Mouse (Mus musculus): ENCODE measurements at regions not wholly inside any gene's neighbourhood (a gene's known extent, or its start where the extent isn't known, plus 50 kb on each side); places are given as distances from the start of the nearest gene placed in this dataset.

DNA sequence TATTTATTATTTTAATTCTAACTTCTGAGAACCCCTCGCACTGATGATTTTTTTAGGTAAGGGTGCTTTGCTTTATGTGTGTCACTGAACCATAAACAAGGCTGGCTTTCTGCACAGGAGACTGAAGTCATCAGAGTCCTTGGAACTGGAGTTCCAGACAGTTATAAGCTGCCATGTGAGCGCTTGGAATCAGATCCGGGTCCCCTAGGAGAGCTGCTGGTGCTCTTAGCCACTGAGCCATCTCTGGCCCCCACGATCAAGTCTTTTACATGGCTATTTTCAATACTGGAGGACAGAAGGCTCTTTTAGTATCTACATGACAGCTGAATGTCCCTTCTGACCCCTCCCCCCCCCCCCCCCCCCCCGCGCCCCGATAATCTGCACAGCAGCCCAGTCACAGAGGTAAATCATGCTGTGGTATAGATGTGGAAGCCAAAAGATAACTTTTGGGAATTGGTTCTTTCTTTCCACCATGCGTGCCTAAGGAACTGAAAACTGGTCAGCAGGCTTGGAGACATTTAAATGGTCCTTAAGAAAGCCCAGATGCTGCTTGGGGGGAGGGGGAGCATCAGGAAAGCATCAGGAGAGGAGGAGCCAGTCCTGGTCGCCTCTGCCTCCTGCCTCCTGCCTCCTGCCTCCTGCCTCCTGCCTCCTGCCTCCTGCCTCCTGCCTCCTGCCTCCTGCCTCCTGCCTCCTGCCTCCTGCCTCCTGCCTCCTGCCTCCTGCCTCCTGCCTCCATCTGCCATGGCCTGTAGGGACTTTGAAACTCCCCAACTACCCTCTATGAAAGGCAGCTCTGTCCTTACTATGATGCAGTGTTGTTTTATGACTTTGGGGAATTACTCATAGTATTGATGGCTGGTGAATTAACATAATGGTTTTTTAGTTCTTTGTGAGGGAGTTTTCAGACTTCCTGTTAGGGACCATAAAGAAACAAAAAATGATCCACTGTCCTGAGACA is 120.5 kb downstream of the Sptssa start:
- TF ChIP-seq CTCF (IDR thresholded peaks at IDR 0.05; ENCODE audit: extremely low read depth, insufficient read length, insufficient replicate concordance, low read depth, low read length) (no peak), POLR2A (IDR thresholded peaks at IDR 0.05; ENCODE audit: low read depth, low read length) (no peak)
- Histone ChIP-seq H3K27ac (ENCODE audit: insufficient read depth, low read depth, low read length) (no peak overlapping the region), H3K4me1 (ENCODE audit: control insufficient read depth, insufficient read depth, insufficient read length, low read length) (peaks cover 7% of the 10 kb centered on the region; the same call in 1 of the 2 replicates), H3K27me3 (ENCODE audit: control insufficient read depth, insufficient read depth, low read length) (no peaks in the 10 kb centered on the region), H3K36me3 (ENCODE audit: control insufficient read depth, insufficient read depth, low read length) (no peaks in the 10 kb centered on the region), H3K4me3 (ENCODE audit: low read depth, low read length) (no peak overlapping the region)
- WGBS = 48% methylated on average over 9 of the region's 9 CpGs

DNA sequence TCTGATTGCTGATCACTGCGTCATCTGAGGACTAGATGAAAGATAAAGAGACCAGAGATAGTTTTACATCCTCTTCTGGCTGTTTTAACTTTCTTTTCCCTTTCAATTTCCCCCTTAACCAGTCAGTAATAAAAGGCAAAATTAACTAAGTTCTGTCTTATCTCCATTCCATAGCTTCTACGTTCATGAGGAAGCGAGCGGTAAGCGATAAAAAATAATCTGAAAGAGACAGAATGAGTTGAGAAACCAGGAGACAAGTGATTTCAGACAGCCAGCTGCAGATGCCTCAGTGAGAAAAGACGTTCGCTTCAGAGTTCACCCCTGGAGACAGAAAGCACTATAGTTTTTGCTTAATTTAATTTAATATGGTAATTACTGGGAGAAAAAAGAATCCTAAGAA is 121.5 kb downstream of the Sptssa start:
- 30% methylated on average over 7 of the region's 7 CpGs for WGBS
- Histone ChIP-seq H3K4me3 (ENCODE audit: low read depth, low read length) (no peak overlapping the region), H3K27me3 (ENCODE audit: control insufficient read depth, insufficient read depth, low read length) (no peaks in the 10 kb centered on the region), H3K36me3 (ENCODE audit: control insufficient read depth, insufficient read depth, low read length) (no peaks in the 10 kb centered on the region), H3K4me1 (ENCODE audit: control insufficient read depth, insufficient read depth, insufficient read length, low read length) (peaks cover 7% of the 10 kb centered on the region; the same call in 1 of the 2 replicates), H3K27ac (ENCODE audit: insufficient read depth, low read depth, low read length) (no peak overlapping the region)
- no peak for TF ChIP-seq POLR2A (IDR thresholded peaks at IDR 0.05; ENCODE audit: low read depth, low read length)
- no peak for TF ChIP-seq CTCF (IDR thresholded peaks at IDR 0.05; ENCODE audit: extremely low read depth, insufficient read length, insufficient replicate concordance, low read depth, low read length)

DNA sequence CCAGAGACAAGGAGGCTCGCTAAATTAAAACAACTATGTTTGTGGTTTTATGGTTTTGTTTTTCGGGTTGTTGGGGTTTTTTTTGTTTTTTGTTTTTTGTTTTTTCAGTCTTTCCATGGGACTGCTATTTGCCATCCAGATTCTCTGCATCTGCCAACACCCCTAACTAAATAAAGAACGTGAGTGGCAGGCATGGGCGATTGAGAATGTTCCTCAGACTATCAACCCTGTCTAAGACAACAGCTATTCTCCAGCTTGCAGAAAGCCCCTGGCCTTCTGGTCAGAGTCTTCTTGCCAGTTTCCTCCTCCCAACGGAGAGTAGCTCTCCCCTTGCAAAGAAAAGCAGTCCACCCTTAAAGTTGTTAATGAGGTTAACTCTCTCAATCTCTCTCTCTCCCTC is 123.2 kb downstream of the Sptssa start:
- Histone ChIP-seq H3K4me3 (ENCODE audit: low read depth, low read length) (no peak overlapping the region), H3K36me3 (ENCODE audit: control insufficient read depth, insufficient read depth, low read length) (no peaks in the 10 kb centered on the region), H3K27me3 (ENCODE audit: control insufficient read depth, insufficient read depth, low read length) (no peaks in the 10 kb centered on the region), H3K27ac (ENCODE audit: insufficient read depth, low read depth, low read length) (no peak overlapping the region), H3K4me1 (ENCODE audit: control insufficient read depth, insufficient read depth, insufficient read length, low read length) (peaks cover 6% of the 10 kb centered on the region; the same call in 1 of the 2 replicates)
- 86% methylated on average over 5 of the region's 5 CpGs for WGBS
- TF ChIP-seq CTCF (IDR thresholded peaks at IDR 0.05; ENCODE audit: extremely low read depth, insufficient read length, insufficient replicate concordance, low read depth, low read length) (no peak), POLR2A (IDR thresholded peaks at IDR 0.05; ENCODE audit: low read depth, low read length) (no peak)

DNA sequence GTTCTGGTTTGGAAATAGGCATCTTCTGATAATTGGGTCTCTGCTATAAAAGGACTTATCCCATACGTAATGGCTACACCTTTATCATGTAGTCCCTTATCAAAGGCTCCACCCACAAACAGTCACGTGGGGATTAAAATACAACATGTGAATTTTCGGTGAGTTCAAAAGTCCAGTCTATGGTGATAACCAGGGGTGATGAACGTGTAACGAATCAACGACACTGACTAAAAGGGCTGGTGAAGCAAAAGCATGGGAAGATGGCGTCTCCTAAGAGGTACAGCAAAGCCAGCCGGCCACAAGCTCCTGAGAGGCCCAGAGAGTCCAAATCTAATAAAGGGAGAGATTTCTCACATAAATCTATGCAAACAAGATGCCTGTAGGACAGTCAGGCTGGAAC is 124.3 kb downstream of the Sptssa start:
- Histone ChIP-seq H3K27ac (ENCODE audit: insufficient read depth, low read depth, low read length) (no peak overlapping the region), H3K36me3 (ENCODE audit: control insufficient read depth, insufficient read depth, low read length) (no peaks in the 10 kb centered on the region), H3K27me3 (ENCODE audit: control insufficient read depth, insufficient read depth, low read length) (no peaks in the 10 kb centered on the region), H3K4me1 (ENCODE audit: control insufficient read depth, insufficient read depth, insufficient read length, low read length) (peaks cover 4% of the 10 kb centered on the region; the same call in 1 of the 2 replicates), H3K4me3 (ENCODE audit: low read depth, low read length) (no peak overlapping the region)
- WGBS = 36% methylated on average over 8 of the region's 8 CpGs
- TF ChIP-seq CTCF (IDR thresholded peaks at IDR 0.05; ENCODE audit: extremely low read depth, insufficient read length, insufficient replicate concordance, low read depth, low read length) = no peak
- TF ChIP-seq POLR2A (IDR thresholded peaks at IDR 0.05; ENCODE audit: low read depth, low read length) = no peak

DNA sequence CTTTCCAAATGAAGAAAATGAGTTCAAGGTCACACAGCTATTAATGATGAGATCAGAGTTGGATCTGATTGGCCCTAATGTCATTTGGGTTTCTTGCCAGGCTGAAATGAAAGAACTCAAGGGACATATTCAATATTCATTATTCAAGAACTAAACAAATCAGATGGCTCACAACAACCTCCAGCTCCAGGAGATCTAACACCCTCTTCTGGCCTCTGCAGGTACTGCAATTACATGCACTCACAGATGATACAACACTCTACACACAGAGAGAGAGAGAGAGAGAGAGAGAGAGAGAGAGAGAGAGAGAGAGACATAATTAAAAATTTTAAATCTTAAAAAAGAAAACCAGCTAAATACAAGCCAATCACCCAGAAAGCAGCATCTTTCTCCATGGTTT is 128.3 kb downstream of the Sptssa start:
- Histone ChIP-seq H3K4me3 (ENCODE audit: low read depth, low read length) (no peak overlapping the region), H3K27ac (ENCODE audit: insufficient read depth, low read depth, low read length) (no peak overlapping the region), H3K27me3 (ENCODE audit: control insufficient read depth, insufficient read depth, low read length) (no peaks in the 10 kb centered on the region), H3K4me1 (ENCODE audit: control insufficient read depth, insufficient read depth, insufficient read length, low read length) (no peaks in the 10 kb centered on the region), H3K36me3 (ENCODE audit: control insufficient read depth, insufficient read depth, low read length) (no peaks in the 10 kb centered on the region)
- TF ChIP-seq CTCF (IDR thresholded peaks at IDR 0.05; ENCODE audit: extremely low read depth, insufficient read length, insufficient replicate concordance, low read depth, low read length) (no peak), POLR2A (IDR thresholded peaks at IDR 0.05; ENCODE audit: low read depth, low read length) (no peak)

DNA sequence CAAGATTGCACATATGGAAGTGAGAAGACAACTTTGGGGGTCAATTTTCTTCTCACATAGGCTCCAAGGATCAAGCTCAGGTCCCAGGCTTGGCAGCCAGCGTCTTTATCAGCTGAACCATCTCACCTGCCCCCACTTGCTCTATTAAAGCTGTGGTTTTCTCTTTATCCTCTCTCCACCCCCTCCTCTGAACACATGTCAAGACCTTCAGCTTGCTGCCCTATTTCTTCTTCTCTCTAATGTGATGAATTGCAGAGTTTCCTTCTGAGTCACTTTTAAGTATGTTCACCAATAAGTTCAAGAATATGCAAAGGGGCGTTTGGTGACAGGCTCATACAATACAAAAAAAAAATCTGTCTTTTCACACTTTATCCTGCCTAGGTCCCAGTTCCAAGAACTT is 128.8 kb downstream of the Sptssa start:
- TF ChIP-seq CTCF (IDR thresholded peaks at IDR 0.05; ENCODE audit: extremely low read depth, insufficient read length, insufficient replicate concordance, low read depth, low read length) (no peak), POLR2A (IDR thresholded peaks at IDR 0.05; ENCODE audit: low read depth, low read length) (no peak)
- Histone ChIP-seq H3K36me3 (ENCODE audit: control insufficient read depth, insufficient read depth, low read length) (no peaks in the 10 kb centered on the region), H3K27me3 (ENCODE audit: control insufficient read depth, insufficient read depth, low read length) (no peaks in the 10 kb centered on the region), H3K27ac (ENCODE audit: insufficient read depth, low read depth, low read length) (no peak overlapping the region), H3K4me1 (ENCODE audit: control insufficient read depth, insufficient read depth, insufficient read length, low read length) (no peaks in the 10 kb centered on the region), H3K4me3 (ENCODE audit: low read depth, low read length) (no peak overlapping the region)
- WGBS = 63% methylated on average over 2 of the region's 2 CpGs

DNA sequence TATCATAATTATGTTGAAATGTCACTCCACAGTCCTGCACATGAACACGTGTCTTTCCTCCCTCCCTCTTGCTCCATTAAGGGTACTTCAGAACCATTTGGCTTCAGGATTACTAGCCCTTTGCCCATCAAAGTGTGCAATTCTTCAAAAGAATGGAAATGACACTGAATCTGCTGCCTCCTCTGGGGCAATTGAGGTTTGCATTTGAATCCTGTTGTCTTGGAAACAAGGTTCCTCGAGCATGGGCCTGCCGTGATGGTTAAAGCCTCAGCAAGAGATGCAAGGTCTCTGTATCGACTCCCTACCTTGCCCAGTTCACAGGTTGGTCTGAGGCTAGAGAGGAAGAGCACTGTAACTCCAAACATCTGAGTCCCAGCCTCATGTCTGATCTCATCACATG is 136.0 kb downstream of the Sptssa start:
- H3K36me3 ChIP-seq (ENCODE audit: control insufficient read depth, insufficient read depth, low read length) = no peaks in the 10 kb centered on the region
- H3K4me3 ChIP-seq (ENCODE audit: low read depth, low read length) = no peak overlapping the region
- WGBS = 72% methylated on average over 4 of the region's 4 CpGs

More for the DNA sequence above, 136.0 kb downstream of the Sptssa start:
- Histone ChIP-seq H3K27me3 (ENCODE audit: control insufficient read depth, insufficient read depth, low read length) (no peaks in the 10 kb centered on the region), H3K4me1 (ENCODE audit: control insufficient read depth, insufficient read depth, insufficient read length, low read length) (no peaks in the 10 kb centered on the region), H3K27ac (ENCODE audit: insufficient read depth, low read depth, low read length) (no peak overlapping the region)
- no peak for TF ChIP-seq POLR2A (IDR thresholded peaks at IDR 0.05; ENCODE audit: low read depth, low read length)
- TF ChIP-seq CTCF (IDR thresholded peaks at IDR 0.05; ENCODE audit: extremely low read depth, insufficient read length, insufficient replicate concordance, low read depth, low read length) = no peak
